Mouse (Mus musculus): ENCODE measurements at regions not wholly inside any gene's neighbourhood (a gene's known extent, or its start where the extent isn't known, plus 50 kb on each side); places are given as distances from the start of the nearest gene placed in this dataset.

- H3K27ac ChIP-seq (ENCODE audit: control insufficient read depth, insufficient read depth, low read depth, low read length) = no peak overlapping the region
- no peaks in the 10 kb centered on the region for H3K27me3 ChIP-seq (ENCODE audit: control insufficient read depth, insufficient read depth, low read length)
- H3K4me1 ChIP-seq (ENCODE audit: control insufficient read depth, insufficient read depth, low read length) = no peaks in the 10 kb centered on the region; the same call in 1 of the 2 replicates
- no peaks in the 10 kb centered on the region for H3K36me3 ChIP-seq (ENCODE audit: control insufficient read depth, insufficient read depth, low read length)
- no peak overlapping the region for H3K4me3 ChIP-seq (ENCODE audit: control insufficient read depth, low read depth, low read length)
- TF ChIP-seq CTCF (IDR thresholded peaks at IDR 0.05; ENCODE audit: control insufficient read depth, insufficient read depth, insufficient replicate concordance, low read depth, low read length) = no peak
- no peak for TF ChIP-seq POLR2A (IDR thresholded peaks at IDR 0.05; ENCODE audit: control insufficient read depth, low read depth, low read length)
Observed at GRCm38 (mm10) chr10:44755355-44755957, 227.2 kb upstream of the Prdm1 start.

- Histone ChIP-seq H3K27ac (ENCODE audit: control insufficient read depth, insufficient read depth, low read depth, low read length) (no peak overlapping the region), H3K4me1 (ENCODE audit: control insufficient read depth, insufficient read depth, low read length) (no peaks in the 10 kb centered on the region; the same call in 1 of the 2 replicates), H3K27me3 (ENCODE audit: control insufficient read depth, insufficient read depth, low read length) (no peaks in the 10 kb centered on the region), H3K36me3 (ENCODE audit: control insufficient read depth, insufficient read depth, low read length) (no peaks in the 10 kb centered on the region), H3K4me3 (ENCODE audit: control insufficient read depth, low read depth, low read length) (no peak overlapping the region)
- TF ChIP-seq CTCF (IDR thresholded peaks at IDR 0.05; ENCODE audit: control insufficient read depth, insufficient read depth, insufficient replicate concordance, low read depth, low read length) = no peak
Observed at GRCm38 (mm10) chr10:44754930-44755329, 226.6 kb upstream of the Prdm1 start.

GRCm38 (mm10) chr10:44752719-44753390 is 224.6 kb upstream of the Prdm1 start:
- TF ChIP-seq POLR2A (IDR thresholded peaks at IDR 0.05; ENCODE audit: control insufficient read depth, low read depth, low read length) (no peak), CTCF (IDR thresholded peaks at IDR 0.05; ENCODE audit: control insufficient read depth, insufficient read depth, insufficient replicate concordance, low read depth, low read length) (no peak)
- Histone ChIP-seq H3K27ac (ENCODE audit: control insufficient read depth, insufficient read depth, low read depth, low read length) (no peak overlapping the region), H3K27me3 (ENCODE audit: control insufficient read depth, insufficient read depth, low read length) (no peaks in the 10 kb centered on the region), H3K36me3 (ENCODE audit: control insufficient read depth, insufficient read depth, low read length) (no peaks in the 10 kb centered on the region), H3K4me1 (ENCODE audit: control insufficient read depth, insufficient read depth, low read length) (no peaks in the 10 kb centered on the region; the same call in 1 of the 2 replicates), H3K4me3 (ENCODE audit: control insufficient read depth, low read depth, low read length) (no peak overlapping the region)

- TF ChIP-seq CTCF (IDR thresholded peaks at IDR 0.05; ENCODE audit: control insufficient read depth, insufficient read depth, insufficient replicate concordance, low read depth, low read length) = no peak
- no peak for TF ChIP-seq POLR2A (IDR thresholded peaks at IDR 0.05; ENCODE audit: control insufficient read depth, low read depth, low read length)
- Histone ChIP-seq H3K27me3 (ENCODE audit: control insufficient read depth, insufficient read depth, low read length) (no peaks in the 10 kb centered on the region), H3K36me3 (ENCODE audit: control insufficient read depth, insufficient read depth, low read length) (no peaks in the 10 kb centered on the region), H3K4me3 (ENCODE audit: control insufficient read depth, low read depth, low read length) (no peak overlapping the region), H3K27ac (ENCODE audit: control insufficient read depth, insufficient read depth, low read depth, low read length) (no peak overlapping the region), H3K4me1 (ENCODE audit: control insufficient read depth, insufficient read depth, low read length) (no peaks in the 10 kb centered on the region; the same call in 1 of the 2 replicates)
Observed at GRCm38 (mm10) chr10:44751061-44751460, 222.8 kb upstream of the Prdm1 start.

- TF ChIP-seq POLR2A (IDR thresholded peaks at IDR 0.05; ENCODE audit: control insufficient read depth, low read depth, low read length) (no peak), CTCF (IDR thresholded peaks at IDR 0.05; ENCODE audit: control insufficient read depth, insufficient read depth, insufficient replicate concordance, low read depth, low read length) (no peak)
- H3K27ac ChIP-seq (ENCODE audit: control insufficient read depth, insufficient read depth, low read depth, low read length) = no peak overlapping the region
- H3K4me3 ChIP-seq (ENCODE audit: control insufficient read depth, low read depth, low read length) = no peak overlapping the region
- H3K27me3 ChIP-seq (ENCODE audit: control insufficient read depth, insufficient read depth, low read length) = no peaks in the 10 kb centered on the region
- H3K4me1 ChIP-seq (ENCODE audit: control insufficient read depth, insufficient read depth, low read length) = no peaks in the 10 kb centered on the region; the same call in 1 of the 2 replicates
- H3K36me3 ChIP-seq (ENCODE audit: control insufficient read depth, insufficient read depth, low read length) = no peaks in the 10 kb centered on the region
Observed at GRCm38 (mm10) chr10:44749206-44749605, 220.9 kb upstream of the Prdm1 start.

- no peaks in the 10 kb centered on the region for H3K36me3 ChIP-seq (ENCODE audit: control insufficient read depth, insufficient read depth, low read length)
- TF ChIP-seq CTCF (IDR thresholded peaks at IDR 0.05; ENCODE audit: control insufficient read depth, insufficient read depth, insufficient replicate concordance, low read depth, low read length) (no peak), POLR2A (IDR thresholded peaks at IDR 0.05; ENCODE audit: control insufficient read depth, low read depth, low read length) (no peak)
- H3K27me3 ChIP-seq (ENCODE audit: control insufficient read depth, insufficient read depth, low read length) = no peaks in the 10 kb centered on the region
- H3K27ac ChIP-seq (ENCODE audit: control insufficient read depth, insufficient read depth, low read depth, low read length) = no peak overlapping the region
- no peaks in the 10 kb centered on the region; the same call in 1 of the 2 replicates for H3K4me1 ChIP-seq (ENCODE audit: control insufficient read depth, insufficient read depth, low read length)
- no peak overlapping the region for H3K4me3 ChIP-seq (ENCODE audit: control insufficient read depth, low read depth, low read length)
Observed at GRCm38 (mm10) chr10:44747419-44747818, 219.1 kb upstream of the Prdm1 start.

- no peaks in the 10 kb centered on the region for H3K4me1 ChIP-seq (ENCODE audit: control insufficient read depth, insufficient read depth, low read length)
Observed at GRCm38 (mm10) chr10:44744221-44744620, 215.9 kb upstream of the Prdm1 start.

More at GRCm38 (mm10) chr10:44744221-44744620, 215.9 kb upstream of the Prdm1 start:
- no peak overlapping the region for H3K4me3 ChIP-seq (ENCODE audit: control insufficient read depth, low read depth, low read length)
- H3K27me3 ChIP-seq (ENCODE audit: control insufficient read depth, insufficient read depth, low read length) = no peaks in the 10 kb centered on the region
- no peak overlapping the region for H3K27ac ChIP-seq (ENCODE audit: control insufficient read depth, insufficient read depth, low read depth, low read length)
- H3K36me3 ChIP-seq (ENCODE audit: control insufficient read depth, insufficient read depth, low read length) = no peaks in the 10 kb centered on the region
- TF ChIP-seq CTCF (IDR thresholded peaks at IDR 0.05; ENCODE audit: control insufficient read depth, insufficient read depth, insufficient replicate concordance, low read depth, low read length) (no peak), POLR2A (IDR thresholded peaks at IDR 0.05; ENCODE audit: control insufficient read depth, low read depth, low read length) (no peak)

Data from testis, adult 2 months (tissue).